Mouse (Mus musculus) embryonic facial prominence, embryonic 14.5 days (tissue): ENCODE results near the gene Tmc8. TPM values are rescaled to one million over a fixed set of nuclear protein-coding genes. Genes with fewer than 3 reads are reported as not detected.
"Not testable (repeated sequence)": the region's sequence is repeated elsewhere in the genome, so short reads cannot be mapped to it uniquely, and the experiment has no call there.

ENCODE experiments used
- ATAC-seq: fragments of 200-750 bp; cut with Nextera tagmentation; 2 replicates; pipeline ENCODE4 v1.8.0; 2017; ENCODE audit warnings: low read depth, moderate number of reproducible peaks, moderate TSS enrichment
- DNase-seq: peaks from one replicate; pipeline ENCODE4 v3.0.0-alpha.2; 2015; ENCODE audit warnings: low spot score
- H3K27ac ChIP-seq: fragments of 300-500 bp; sonication (generic); replicated peaks from 2 replicates; pipeline ENCODE4 v1.5.1; 2014; ENCODE audit warnings: low read depth, mild to moderate bottlenecking, low read length, moderate library complexity
- H3K27me3 ChIP-seq: fragments of 300-500 bp; sonication (generic); replicated peaks from 2 replicates; pipeline ENCODE4 v1.6.1; 2014; ENCODE audit warnings: low read length; ENCODE audit not compliant: control insufficient read depth, insufficient read depth
- H3K36me3 ChIP-seq: fragments of 300-500 bp; sonication (generic); 2 replicates; pipeline ENCODE4 v1.6.1; 2014; ENCODE audit warnings: low read length, mixed read lengths; ENCODE audit not compliant: control insufficient read depth, insufficient read depth
- H3K4me1 ChIP-seq: fragments of 300-500 bp; sonication (generic); 2 replicates; pipeline ENCODE4 v1.6.1; 2014; ENCODE audit warnings: antibody characterized with exemption, low read length; ENCODE audit not compliant: control insufficient read depth, insufficient read depth
- H3K4me2 ChIP-seq: fragments of 300-500 bp; sonication (generic); 2 replicates; pipeline ENCODE4 v1.6.1; 2014; ENCODE audit warnings: low read depth, mild to moderate bottlenecking, low read length, moderate library complexity, mixed read lengths
- H3K4me3 ChIP-seq: fragments of 300-500 bp; sonication (generic); 2 replicates; pipeline ENCODE4 v1.5.1; 2014; ENCODE audit warnings: low read depth, mild to moderate bottlenecking, low read length
- H3K9ac ChIP-seq: fragments of 300-500 bp; sonication (generic); 2 replicates; pipeline ENCODE4 v1.6.1; 2014; ENCODE audit warnings: low read depth, mild to moderate bottlenecking, low read length, moderate library complexity, mixed read lengths
- H3K9me3 ChIP-seq: fragments of 300-500 bp; sonication (generic); 2 replicates; pipeline ENCODE4 v1.6.1; 2016; ENCODE audit warnings: low read length; ENCODE audit not compliant: control insufficient read depth
- WGBS: fragments of 180-500 bp; shearing (Covaris S2); extraction: QIAGEN DNeasy Blood & Tissue Kit; methylation state at CpG from one replicate; pipeline ENCODE4 v1.1.7; 2014; 5-methylcytosine and 5-hydroxymethylcytosine counted together
- polyA plus RNA-seq: library from polyadenylated mRNA; unstranded; fragments of >200 nt; fragmentation: Nextera tagmentation; extraction: Ambion mirVana; gene quantifications from 2 replicates; pipeline ENCODE4 v1.2.1, GENCODE M21; 2014

Tmc8 gene
- polyA plus RNA-seq, 1 experiment from 2014 or later = 1.3 TPM

DNA sequence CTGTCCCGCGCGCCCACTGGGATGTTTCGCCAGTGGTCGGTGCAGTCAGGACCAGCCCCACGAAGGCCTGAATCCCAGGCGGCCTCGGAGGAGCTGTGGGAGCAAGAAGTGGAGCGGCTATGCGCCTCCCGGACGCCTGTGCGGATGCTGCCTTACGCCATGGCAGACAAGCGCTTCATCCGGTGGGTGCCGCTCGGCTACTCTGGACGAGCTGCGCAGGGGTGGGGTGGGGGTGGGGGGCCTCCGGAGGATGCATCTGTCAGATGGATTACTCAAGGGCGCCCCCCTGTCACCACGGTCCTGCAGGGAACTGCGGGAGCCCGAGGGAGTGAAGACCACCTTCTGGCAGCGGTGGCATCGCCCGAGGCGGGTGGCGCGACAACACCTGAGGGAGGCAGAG lies 1.2 kb downstream of the Tmc8 start:
- H3K27me3 ChIP-seq = peaks cover 4% of the 10 kb centered on the region; the same call in 1 of the 2 replicates
- H3K9me3 ChIP-seq = no peaks in the 10 kb centered on the region
- DNase-seq = peak; percentile 59
- no peak overlapping the region for H3K27ac ChIP-seq
- H3K4me1 ChIP-seq = peaks cover 33% of the 10 kb centered on the region
- H3K4me3 ChIP-seq = peak overlapping the region; percentile 29
- WGBS = 6% methylated on average over 19 of the region's 31 CpGs
- no peaks in the 10 kb centered on the region for H3K36me3 ChIP-seq
- peak overlapping the region; percentile 57 for H3K4me2 ChIP-seq
- ATAC-seq = no peak
- peak overlapping the region; percentile 53 for H3K9ac ChIP-seq

DNA sequence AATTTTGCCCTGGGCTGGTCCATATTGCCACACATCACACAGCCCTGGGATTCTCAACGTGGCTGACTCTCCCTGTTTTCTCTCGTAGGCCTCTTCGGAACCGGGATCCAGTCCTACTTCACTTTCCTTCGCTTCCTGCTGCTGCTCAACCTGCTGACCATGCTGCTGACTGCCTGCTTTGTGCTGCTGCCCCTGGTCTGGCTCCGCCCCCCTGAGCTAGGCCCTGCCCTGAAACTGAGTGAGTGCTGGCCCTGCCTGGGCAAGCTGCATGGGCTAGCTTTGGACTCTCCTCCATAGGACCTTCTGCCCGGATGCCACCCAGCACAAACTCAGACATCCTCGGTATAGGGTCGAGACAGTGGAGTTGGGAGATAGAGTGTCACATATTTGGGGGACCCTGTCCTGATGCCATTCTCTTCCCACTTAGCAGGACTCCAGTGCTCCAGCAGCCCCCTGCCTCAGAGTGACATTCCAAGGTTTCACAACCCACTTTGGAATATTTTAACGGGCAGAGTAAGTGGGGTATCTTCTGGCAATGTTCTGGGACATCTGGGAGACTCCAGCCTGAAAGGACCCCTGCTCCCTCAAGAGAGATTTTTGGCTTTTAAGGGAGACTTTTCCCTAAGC lies 1.9 kb downstream of the Tmc8 start:
- Histone ChIP-seq H3K36me3 (no peaks in the 10 kb centered on the region), H3K9ac (no peak overlapping the region), H3K4me1 (peaks cover 31% of the 10 kb centered on the region), H3K27ac (no peak overlapping the region), H3K4me3 (peak overlapping the region; percentile 29; the same call in 1 of the 2 replicates), H3K9me3 (no peaks in the 10 kb centered on the region), H3K27me3 (peaks cover 4% of the 10 kb centered on the region; the same call in 1 of the 2 replicates), H3K4me2 (peak overlapping the region; percentile 57)
- DNase-seq = no peak
- no peak for ATAC-seq
- 35% methylated on average over 10 of the region's 10 CpGs for WGBS

DNA sequence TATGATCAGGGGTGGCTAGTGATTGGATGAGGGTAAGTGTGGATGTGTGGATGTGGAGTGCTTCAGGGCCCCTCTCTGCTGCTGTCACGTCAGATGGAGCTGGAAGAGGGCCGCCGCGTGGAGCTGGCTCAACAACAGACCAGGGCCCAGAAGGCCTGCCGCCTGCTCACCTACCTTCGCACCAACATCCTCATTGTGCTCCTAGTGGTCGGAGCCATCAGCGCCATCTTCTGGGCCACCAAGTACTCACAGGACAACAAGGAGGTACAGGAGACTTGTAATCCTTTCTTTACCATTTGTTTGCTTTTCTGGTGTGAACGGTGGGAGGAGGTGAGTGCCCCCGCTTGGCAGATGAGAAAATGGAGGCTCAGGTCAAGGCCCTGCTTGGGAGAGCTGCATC lies 4.4 kb downstream of the Tmc8 start:
- 13% methylated on average over 10 of the region's 10 CpGs for WGBS
- H3K4me2 ChIP-seq = no peak overlapping the region
- no peaks in the 10 kb centered on the region for H3K9me3 ChIP-seq
- H3K27ac ChIP-seq = no peak overlapping the region
- H3K36me3 ChIP-seq = no peaks in the 10 kb centered on the region
- peaks cover 11% of the 10 kb centered on the region for H3K4me1 ChIP-seq
- no peak for ATAC-seq
- no peak overlapping the region for H3K9ac ChIP-seq
- no peak for DNase-seq
- H3K27me3 ChIP-seq = peaks cover 4% of the 10 kb centered on the region; the same call in 1 of the 2 replicates
- no peak overlapping the region for H3K4me3 ChIP-seq

DNA sequence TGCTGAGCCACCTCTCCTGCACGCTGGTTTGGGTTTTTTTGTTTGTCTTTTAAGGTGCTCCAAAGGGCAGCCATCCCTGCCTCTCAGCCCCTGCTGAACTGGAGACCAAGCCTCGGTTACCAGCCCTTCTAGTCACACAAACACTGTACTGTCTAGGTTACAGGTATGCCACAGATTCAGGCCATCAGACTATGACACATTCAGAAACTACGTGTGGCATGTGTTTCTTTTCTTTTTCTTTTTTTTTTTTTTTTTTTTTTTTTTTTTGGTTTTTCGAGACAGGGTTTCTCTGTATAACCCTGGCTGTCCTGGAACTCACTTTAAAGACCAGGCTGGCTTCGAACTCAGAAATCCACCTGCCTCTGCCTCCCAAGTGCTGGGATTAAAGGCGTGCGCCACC lies 6.6 kb downstream of the Tmc8 start:
- not testable (repeated sequence) for ATAC-seq, H3K9me3 ChIP-seq, H3K9ac ChIP-seq, H3K27me3 ChIP-seq, H3K4me1 ChIP-seq, H3K4me2 ChIP-seq, H3K4me3 ChIP-seq, H3K27ac ChIP-seq, H3K36me3 ChIP-seq, DNase-seq
- WGBS = 81% methylated on average over 7 of the region's 7 CpGs

DNA sequence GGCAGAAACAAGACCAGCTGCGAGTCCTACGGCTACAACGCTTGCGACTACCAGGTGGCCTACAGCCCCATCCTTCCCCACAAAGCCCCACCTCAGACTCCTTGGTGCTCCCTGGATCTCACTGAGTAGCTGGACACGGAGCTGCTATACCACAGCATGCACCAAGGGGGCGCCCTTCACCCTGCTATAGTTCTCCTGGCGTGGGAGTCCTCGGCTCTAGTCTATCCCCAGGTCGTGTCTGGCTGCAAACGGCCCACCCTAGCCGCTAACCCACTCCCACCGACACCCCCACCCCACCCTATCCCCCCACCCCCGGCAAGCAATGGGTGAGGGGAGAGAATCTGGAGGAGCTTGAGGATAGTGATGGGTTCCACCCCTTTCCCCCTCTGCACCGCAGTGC lies 8.4 kb downstream of the Tmc8 start:
- H3K4me1 ChIP-seq = peaks cover 9% of the 10 kb centered on the region
- no peaks in the 10 kb centered on the region for H3K9me3 ChIP-seq
- 0 out of 2 replicates have a peak overlapping the region, but pooled peaks have one; percentile 25 for H3K9ac ChIP-seq
- H3K27ac ChIP-seq = no peak overlapping the region
- H3K4me2 ChIP-seq = peak overlapping the region; percentile 35
- 5% methylated on average over 8 of the region's 14 CpGs for WGBS
- no peaks in the 10 kb centered on the region for H3K27me3 ChIP-seq
- ATAC-seq = peak; percentile 35; the same call in 1 of the 2 replicates
- peak; percentile 43 for DNase-seq
- H3K4me3 ChIP-seq = no peak overlapping the region
- H3K36me3 ChIP-seq = no peaks in the 10 kb centered on the region

DNA sequence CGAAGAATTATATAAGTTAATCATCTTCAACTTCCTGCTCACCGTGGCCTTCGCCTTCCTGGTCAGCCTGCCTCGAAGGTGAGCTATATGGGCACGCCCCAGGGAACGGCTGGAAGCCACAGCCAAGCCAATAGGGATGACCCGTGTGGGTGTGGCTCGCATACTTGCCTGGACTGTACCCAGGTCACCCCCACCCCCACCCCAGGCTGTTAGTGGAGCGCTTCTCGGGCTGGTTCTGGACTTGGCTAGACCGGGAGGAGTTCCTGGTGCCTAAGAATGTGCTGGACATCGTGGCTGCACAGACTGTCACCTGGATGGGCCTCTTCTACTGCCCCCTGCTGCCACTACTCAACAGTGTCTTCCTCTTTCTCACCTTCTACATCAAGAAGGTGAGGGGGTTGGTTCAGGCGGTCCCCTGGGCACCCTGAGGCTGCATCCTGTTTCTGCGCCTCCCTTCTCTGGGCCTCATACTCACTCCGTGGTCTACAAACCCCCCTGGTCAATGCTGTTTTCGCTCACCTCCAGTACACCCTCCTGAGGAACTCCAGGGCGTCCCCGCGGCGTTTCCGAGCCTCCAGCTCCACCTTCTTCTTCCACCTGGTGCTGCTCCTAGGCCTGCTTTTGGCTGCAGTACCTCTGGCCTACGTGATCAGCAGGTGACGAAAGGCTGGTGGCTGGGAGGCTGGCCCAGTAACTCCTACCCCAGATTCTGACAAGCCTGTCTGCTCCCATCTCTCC lies 9.0 kb downstream of the Tmc8 start:
- no peak for ATAC-seq
- no peak overlapping the region for H3K27ac ChIP-seq
- no peak overlapping the region for H3K9ac ChIP-seq
- H3K4me2 ChIP-seq = peak overlapping the region; percentile 35
- H3K27me3 ChIP-seq = no peaks in the 10 kb centered on the region
- no peaks in the 10 kb centered on the region for H3K9me3 ChIP-seq
- H3K4me1 ChIP-seq = peaks cover 9% of the 10 kb centered on the region
- WGBS = 32% methylated on average over 20 of the region's 23 CpGs
- no peak overlapping the region for H3K4me3 ChIP-seq
- no peak for DNase-seq
- H3K36me3 ChIP-seq = no peaks in the 10 kb centered on the region

DNA sequence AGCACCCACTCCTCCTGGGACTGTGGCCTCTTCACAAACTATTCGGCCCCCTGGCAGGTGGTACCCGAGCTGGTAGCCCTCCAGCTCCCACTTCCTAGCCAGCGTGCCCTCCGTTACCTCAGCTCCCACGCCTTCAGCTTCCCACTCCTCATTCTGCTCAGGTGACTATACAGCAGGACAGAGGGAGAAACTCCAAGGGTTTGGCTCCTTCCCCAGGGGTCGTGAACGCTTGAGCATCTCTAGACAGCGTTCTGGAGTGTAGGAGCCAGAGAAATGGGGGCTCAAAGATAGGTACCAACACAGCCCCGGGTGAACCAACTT lies 9.5 kb downstream of the Tmc8 start:
- no peak overlapping the region for H3K27ac ChIP-seq
- H3K9ac ChIP-seq = no peak overlapping the region
- ATAC-seq = no peak
- no peak for DNase-seq
- H3K9me3 ChIP-seq = no peaks in the 10 kb centered on the region
- H3K4me3 ChIP-seq = no peak overlapping the region
- H3K4me2 ChIP-seq = no peak overlapping the region
- H3K27me3 ChIP-seq = no peaks in the 10 kb centered on the region
- peaks cover 9% of the 10 kb centered on the region for H3K4me1 ChIP-seq
- no peaks in the 10 kb centered on the region for H3K36me3 ChIP-seq
- 88% methylated on average over 9 of the region's 9 CpGs for WGBS

DNA sequence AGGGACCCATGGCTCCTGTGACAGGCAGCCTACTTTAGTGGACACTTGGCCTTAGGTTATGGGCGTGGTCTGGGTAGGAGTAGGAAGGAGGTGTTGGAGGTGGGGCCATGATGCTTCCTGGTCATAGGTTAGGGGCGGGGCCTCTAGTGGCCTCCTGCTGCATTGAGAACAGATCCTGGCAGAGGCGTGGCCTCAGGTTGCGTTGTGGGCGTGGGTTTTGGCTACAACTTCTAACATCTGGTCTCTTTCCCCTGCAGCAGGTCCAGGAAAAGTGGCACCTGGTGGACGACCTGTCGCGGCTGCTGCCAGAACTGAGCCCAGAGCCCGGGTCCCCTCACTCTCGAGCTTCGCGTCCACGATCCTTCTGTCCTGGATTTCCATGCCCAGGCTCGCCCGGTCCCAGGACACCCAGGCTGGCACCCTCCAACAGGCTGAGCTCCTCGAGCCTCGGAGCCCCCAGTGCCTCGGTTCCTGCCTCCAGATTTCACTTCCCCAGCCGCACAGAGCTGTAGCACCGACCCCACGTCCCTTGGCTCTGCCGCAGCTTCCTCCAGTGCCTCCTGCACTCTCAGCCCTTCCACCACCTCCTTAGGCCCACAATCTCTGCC lies 10.5 kb downstream of the Tmc8 start:
- DNase-seq (peak; percentile 66), ATAC-seq (peak; percentile 19; the same call in 1 of the 2 replicates)
- Histone ChIP-seq H3K27ac (no peak overlapping the region), H3K9ac (peak overlapping the region; percentile 46; the same call in 1 of the 2 replicates), H3K4me3 (peak overlapping the region; percentile 16; the same call in 1 of the 2 replicates), H3K9me3 (no peaks in the 10 kb centered on the region), H3K4me2 (peak overlapping the region; percentile 49), H3K27me3 (no peaks in the 10 kb centered on the region), H3K4me1 (peaks cover 9% of the 10 kb centered on the region), H3K36me3 (no peaks in the 10 kb centered on the region)
- WGBS = 3% methylated on average over 22 of the region's 22 CpGs
